Mouse (Mus musculus) heart, postnatal 0 days (tissue): ENCODE results near the gene Ppp4r4. TPM values are rescaled to one million over a fixed set of nuclear protein-coding genes. Genes with fewer than 3 reads are reported as not detected.

ENCODE experiments used
- ATAC-seq: fragments of 200-750 bp; cut with Nextera tagmentation; 2 replicates; pipeline ENCODE4 v1.8.0; 2017; ENCODE audit warnings: low read depth, moderate number of reproducible peaks, moderate library complexity; ENCODE audit not compliant: insufficient read depth
- DNase-seq: peaks from one replicate; pipeline ENCODE4 v3.0.0-alpha.2; 2016; ENCODE audit warnings: low spot score
- H3K27ac ChIP-seq: fragments of 300-500 bp; sonication (generic); 2 replicates; pipeline ENCODE4 v1.5.1; 2014; ENCODE audit warnings: low read depth, mild to moderate bottlenecking
- H3K27me3 ChIP-seq: fragments of 300-500 bp; sonication (generic); 2 replicates; pipeline ENCODE4 v1.6.1; 2014; ENCODE audit warnings: low read length, mixed read lengths; ENCODE audit not compliant: control insufficient read depth, insufficient read depth
- H3K36me3 ChIP-seq: fragments of 300-500 bp; sonication (generic); replicated peaks from 2 replicates; pipeline ENCODE4 v1.6.1; 2014; ENCODE audit warnings: low read length, mixed read lengths; ENCODE audit not compliant: control insufficient read depth, insufficient read depth
- H3K4me1 ChIP-seq: fragments of 300-500 bp; sonication (generic); 2 replicates; pipeline ENCODE4 v1.6.1; 2014; ENCODE audit warnings: antibody characterized with exemption; ENCODE audit not compliant: control insufficient read depth, insufficient read depth
- H3K4me2 ChIP-seq: fragments of 300-500 bp; sonication (generic); 2 replicates; pipeline ENCODE4 v1.6.1; 2014; ENCODE audit warnings: low read depth, mild to moderate bottlenecking, low read length, moderate library complexity
- H3K4me3 ChIP-seq: fragments of 300-500 bp; sonication (generic); 2 replicates; pipeline ENCODE4 v1.5.1; 2014; ENCODE audit warnings: low read depth, low read length
- H3K9ac ChIP-seq: fragments of 300-500 bp; sonication (generic); replicated peaks from 2 replicates; pipeline ENCODE4 v1.6.1; 2014; ENCODE audit warnings: low read depth, low read length, mixed read lengths
- H3K9me3 ChIP-seq: fragments of 300-500 bp; sonication (generic); replicated peaks from 2 replicates; pipeline ENCODE4 v1.6.1; 2016; ENCODE audit warnings: low read length; ENCODE audit not compliant: control insufficient read depth
- CTCF ChIP-seq: IDR thresholded peaks from 2 replicates; pipeline ENCODE4 v1.5.1; 2016; ENCODE audit warnings: antibody characterized with exemption, control low read depth, low read depth
- EP300 ChIP-seq: IDR thresholded peaks from 2 replicates; pipeline ENCODE4 v1.6.1; 2016; ENCODE audit warnings: antibody characterized with exemption, low read depth
- WGBS: fragments of 180-500 bp; shearing (Covaris S2); extraction: QIAGEN DNeasy Blood & Tissue Kit; methylation state at CpG from one replicate; pipeline ENCODE4 v1.1.7; 2014; 5-methylcytosine and 5-hydroxymethylcytosine counted together
- polyA plus RNA-seq: library from polyadenylated mRNA; unstranded; fragments of >200 nt; fragmentation: Nextera tagmentation; extraction: Ambion mirVana; gene quantifications from 2 replicates; pipeline ENCODE4 v1.2.1, GENCODE M21; 2015
- total RNA-seq: library from RNA; depleted of rRNA; stranded (reverse); fragments of >200 nt; gene quantifications from 2 replicates; pipeline ENCODE4 v1.2.3, GENCODE M21; 2014; ENCODE audit warnings: low replicate concordance

Gene Ppp4r4
- total and polyA plus RNA-seq, 2 experiments from 2014 or later: 0.12 to 1.1 TPM

DNA sequence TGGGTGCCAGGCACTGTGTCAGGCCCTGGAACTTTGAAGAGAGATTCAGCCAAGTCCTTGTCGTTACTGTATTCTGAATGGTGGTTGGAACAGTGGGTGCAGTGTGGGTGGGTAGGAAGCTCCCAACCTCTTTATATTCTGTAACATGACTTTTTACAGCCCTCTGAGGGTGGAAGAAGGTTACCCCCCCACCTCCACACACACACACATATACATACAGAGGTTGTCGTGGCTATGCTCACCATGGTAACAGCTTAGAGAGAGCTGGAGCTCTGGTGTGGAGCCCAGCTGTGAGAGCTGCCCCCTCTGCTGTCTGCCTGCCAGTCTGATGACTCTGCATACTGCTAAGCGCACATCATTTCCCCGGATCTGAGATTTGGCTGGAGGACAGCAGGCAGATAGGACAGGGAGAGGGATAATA lies 18.6 kb upstream of the Ppp4r4 start:
- H3K4me2 ChIP-seq: no peak overlapping the region
- H3K4me3 ChIP-seq: no peak overlapping the region
- no peaks in the 10 kb centered on the region for H3K36me3 ChIP-seq
- H3K27me3 ChIP-seq: no peaks in the 10 kb centered on the region
- no peaks in the 10 kb centered on the region for H3K9me3 ChIP-seq
- TF ChIP-seq EP300: no peak
- TF ChIP-seq CTCF: no peak
- WGBS: 42% methylated on average over 4 of the region's 4 CpGs
- H3K27ac ChIP-seq: no peak overlapping the region
- DNase-seq (no peak), ATAC-seq (no peak)
- H3K4me1 ChIP-seq: no peaks in the 10 kb centered on the region
- H3K9ac ChIP-seq: no peak overlapping the region

DNA sequence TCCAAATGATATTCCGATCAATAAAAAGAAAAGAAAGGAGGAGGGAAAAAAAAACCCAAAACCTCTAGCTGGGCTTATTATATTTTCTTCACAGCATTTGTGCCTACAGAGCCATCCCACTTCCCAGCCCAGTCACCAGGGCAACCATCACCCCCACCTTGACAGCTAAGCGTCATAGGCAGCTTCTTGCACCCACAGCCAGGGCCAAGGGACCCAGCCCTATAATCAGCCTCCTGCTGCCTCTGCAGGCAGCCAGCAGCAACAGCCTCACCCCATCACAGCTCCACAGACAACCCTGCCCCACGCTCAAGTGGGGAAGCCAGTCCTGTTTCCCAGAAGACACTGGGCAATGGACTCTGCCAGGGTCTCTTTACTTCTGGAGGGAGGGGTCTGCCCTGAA lies 17.7 kb upstream of the Ppp4r4 start:
- H3K4me3 ChIP-seq: no peak overlapping the region
- H3K36me3 ChIP-seq: no peaks in the 10 kb centered on the region
- no peak for ATAC-seq
- no peak overlapping the region for H3K27ac ChIP-seq
- WGBS: 64% methylated on average over 3 of the region's 3 CpGs
- no peak for DNase-seq
- no peaks in the 10 kb centered on the region for H3K9me3 ChIP-seq
- H3K9ac ChIP-seq: no peak overlapping the region
- TF ChIP-seq EP300 (no peak), CTCF (no peak)
- no peaks in the 10 kb centered on the region for H3K4me1 ChIP-seq
- H3K4me2 ChIP-seq: no peak overlapping the region
- no peaks in the 10 kb centered on the region for H3K27me3 ChIP-seq

DNA sequence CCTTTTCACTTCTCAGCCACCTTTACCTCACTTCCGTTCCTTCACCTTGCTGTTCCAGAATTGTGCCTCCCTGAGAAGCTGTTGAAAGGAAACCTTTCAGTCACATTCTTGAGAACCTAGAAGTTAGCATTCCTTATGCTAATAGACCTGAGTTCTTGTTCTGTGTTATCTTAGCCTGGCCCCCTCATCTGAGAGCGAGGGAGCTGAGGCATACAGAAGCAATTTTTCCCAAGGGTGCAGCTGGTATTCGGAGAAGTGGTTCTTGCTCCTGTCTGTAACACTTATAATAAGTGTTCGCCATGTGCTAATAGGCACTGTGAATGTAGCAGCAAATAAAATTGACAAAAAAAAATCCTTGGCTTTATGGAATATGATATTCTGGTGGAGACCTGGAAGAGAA lies 16.4 kb upstream of the Ppp4r4 start:
- no peak for ATAC-seq

DNA sequence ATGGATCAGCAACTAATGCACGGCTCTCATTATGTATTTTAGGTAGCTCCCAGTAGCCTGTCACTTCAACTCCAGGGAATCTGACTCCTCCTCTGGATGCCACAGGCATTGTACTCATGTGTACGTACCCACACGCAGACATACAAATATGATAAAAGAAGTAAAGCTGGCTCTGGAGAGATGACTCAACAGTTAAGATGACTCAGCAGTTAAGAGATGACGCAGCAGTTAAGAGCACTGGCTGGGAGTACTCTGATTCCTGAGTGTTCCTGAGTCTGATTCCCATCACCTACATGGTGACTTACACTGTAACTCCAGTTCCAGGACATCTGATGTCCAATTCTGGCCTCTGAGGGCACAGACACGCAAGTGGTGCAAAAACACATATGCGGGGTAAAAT lies 13.4 kb upstream of the Ppp4r4 start:
- Histone ChIP-seq H3K4me1 (no peaks in the 10 kb centered on the region), H3K9ac (no peak overlapping the region), H3K27me3 (no peaks in the 10 kb centered on the region), H3K27ac (no peak overlapping the region), H3K4me2 (no peak overlapping the region), H3K9me3 (no peaks in the 10 kb centered on the region), H3K36me3 (no peaks in the 10 kb centered on the region), H3K4me3 (no peak overlapping the region)
- DNase-seq (no peak), ATAC-seq (no peak)
- WGBS: 74% methylated on average over 6 of the region's 6 CpGs
- TF ChIP-seq CTCF: no peak
- no peak for TF ChIP-seq EP300

More for the DNA sequence above, 16.4 kb upstream of the Ppp4r4 start:
- DNase-seq: no peak
- TF ChIP-seq CTCF: no peak
- no peak for TF ChIP-seq EP300
- Histone ChIP-seq H3K27ac (no peak overlapping the region), H3K4me1 (no peaks in the 10 kb centered on the region), H3K4me3 (no peak overlapping the region), H3K27me3 (no peaks in the 10 kb centered on the region), H3K9me3 (no peaks in the 10 kb centered on the region), H3K9ac (no peak overlapping the region), H3K4me2 (no peak overlapping the region), H3K36me3 (no peaks in the 10 kb centered on the region)
- 46% methylated on average over 4 of the region's 4 CpGs for WGBS

DNA sequence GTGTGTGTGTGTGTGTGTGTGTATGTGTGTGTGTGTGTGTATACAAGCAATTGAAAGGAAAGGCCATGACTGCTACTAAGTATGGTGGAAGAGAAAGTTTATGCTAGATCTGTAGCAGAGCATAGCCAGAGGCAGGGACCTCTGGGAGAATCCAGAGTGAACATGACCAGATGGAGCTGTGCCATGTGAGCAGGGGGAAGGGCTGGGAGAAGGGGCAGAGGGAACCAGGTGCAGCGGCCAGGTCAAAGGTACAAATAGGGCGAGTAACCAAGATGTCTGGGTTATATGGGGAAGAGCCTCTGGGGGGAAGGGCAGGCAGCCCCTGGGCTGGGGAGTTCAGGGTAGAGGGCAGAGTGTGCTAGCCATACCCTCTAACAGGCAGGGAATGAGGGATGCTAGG lies 1.5 kb upstream of the Ppp4r4 start:
- Histone ChIP-seq H3K9ac (no peak overlapping the region), H3K4me3 (no peak overlapping the region), H3K36me3 (no peaks in the 10 kb centered on the region), H3K9me3 (0 out of 2 replicates have a peak, but pooled peaks cover 5% of the 10 kb centered on the region), H3K4me2 (no peak overlapping the region), H3K27me3 (peaks cover 20% of the 10 kb centered on the region), H3K27ac (no peak overlapping the region), H3K4me1 (peaks cover 12% of the 10 kb centered on the region; the same call in 1 of the 2 replicates)
- ATAC-seq (no peak), DNase-seq (no peak)
- TF ChIP-seq CTCF: no peak
- no peak for TF ChIP-seq EP300
- 75% methylated on average over 2 of the region's 2 CpGs for WGBS

DNA sequence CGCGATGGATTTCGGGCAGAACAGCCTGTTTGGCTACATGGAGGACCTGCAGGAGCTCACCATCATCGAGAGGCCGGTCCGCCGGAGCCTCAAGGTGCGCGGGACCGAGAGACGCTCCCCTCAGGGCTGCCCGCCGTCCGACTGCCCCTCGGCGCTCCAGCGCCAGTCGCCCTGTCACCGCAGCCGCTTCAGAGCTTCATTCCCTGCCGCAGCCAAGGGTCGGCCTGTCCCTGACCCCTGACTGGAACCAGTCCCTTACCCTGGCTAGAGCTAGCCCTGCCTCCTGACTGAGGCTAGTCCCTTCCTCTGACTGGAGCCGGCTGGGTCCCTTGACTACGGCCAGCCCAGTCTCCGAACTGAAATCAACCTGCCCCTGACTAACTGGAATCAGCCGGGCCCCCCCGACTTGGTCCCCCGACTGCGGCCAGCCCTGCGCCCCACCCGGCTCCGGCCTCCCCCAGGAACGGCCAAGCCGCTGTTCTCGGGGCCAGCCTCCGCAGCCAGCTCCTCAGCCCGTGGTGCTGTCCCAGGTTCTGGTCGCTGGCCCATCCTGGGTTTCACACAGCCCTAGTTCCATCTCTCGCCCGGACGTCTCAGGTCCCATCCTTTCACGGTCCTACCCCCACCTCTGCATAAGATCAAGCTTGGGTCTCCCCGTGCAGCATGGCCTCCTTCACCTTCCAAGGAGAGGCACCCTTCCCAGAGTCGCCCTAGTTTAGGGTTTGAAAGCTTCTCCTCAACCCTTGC lies 739 bp downstream of the Ppp4r4 start:
- H3K9ac ChIP-seq: peak overlapping the region; percentile 52
- DNase-seq (no peak), ATAC-seq (no peak)
- no peak overlapping the region for H3K27ac ChIP-seq
- no peaks in the 10 kb centered on the region for H3K36me3 ChIP-seq
- peaks cover 20% of the 10 kb centered on the region for H3K27me3 ChIP-seq
- H3K9me3 ChIP-seq: no peaks in the 10 kb centered on the region
- H3K4me3 ChIP-seq: peak overlapping the region; percentile 68
- peak overlapping the region; percentile 99 for H3K4me2 ChIP-seq
- peaks cover 12% of the 10 kb centered on the region; the same call in 1 of the 2 replicates for H3K4me1 ChIP-seq
- TF ChIP-seq CTCF (no peak), EP300 (no peak)
- under 1% methylated on average over 43 of the region's 44 CpGs for WGBS
